Mouse (Mus musculus): ENCODE measurements around the gene Zfp989. TPM values are rescaled to one million over a fixed set of nuclear protein-coding genes. Genes with fewer than 3 reads are reported as not detected.
"Not testable (repeated sequence)": the region's sequence is repeated elsewhere in the genome, so short reads cannot be mapped to it uniquely, and the experiment has no call there.

The Zfp989 gene
- polyA plus RNA-seq (2012; rRNA removed): 0.04 TPM in 1 of 2 replicates, not detected in the other
- not detected in 2 replicates for polyA plus RNA-seq (2014; fragmentation: Nextera tagmentation; extraction: Ambion mirVana)

GRCm38 (mm10) chr4:146971757-146972156, at the start of gene Zfp989:
Zfp989 (plus strand) TSS chr4:146971976.
- not testable (repeated sequence) for H3K4me3 ChIP-seq (replicated peaks; ENCODE audit: low read length); DNase-seq (ENCODE audit: low spot score); H3K4me1 ChIP-seq (ENCODE audit: control insufficient read depth, insufficient read depth, low read length); H3K27ac ChIP-seq (replicated peaks; ENCODE audit: low read depth, low read length); H3K9me3 ChIP-seq (ENCODE audit: control insufficient read depth, low read length); H3K4me2 ChIP-seq (replicated peaks; ENCODE audit: low read depth, low read length, severe bottlenecking); H3K27me3 ChIP-seq (ENCODE audit: control insufficient read depth, insufficient read depth, low read length); ATAC-seq (ENCODE audit: low FRiP score, low read depth); H3K9ac ChIP-seq (ENCODE audit: low read depth, low read length, severe bottlenecking); H3K36me3 ChIP-seq (ENCODE audit: control insufficient read depth, insufficient read depth, low read length)
- WGBS: 92% methylated on average over 4 of the region's 5 CpGs

- no peaks in the 10 kb centered on the region for H3K4me1 ChIP-seq (ENCODE audit: control insufficient read depth, insufficient read depth, low read length)
- H3K27me3 ChIP-seq (ENCODE audit: control insufficient read depth, insufficient read depth, low read length): peaks cover 5% of the 10 kb centered on the region; the same call in 1 of the 2 replicates
- no peaks in the 10 kb centered on the region for H3K36me3 ChIP-seq (ENCODE audit: control insufficient read depth, insufficient read depth, low read length)
- H3K4me2 ChIP-seq (replicated peaks; ENCODE audit: low read depth, low read length, severe bottlenecking): peak overlapping the region; percentile 38
- ATAC-seq (ENCODE audit: low FRiP score, low read depth) (no peak), DNase-seq (ENCODE audit: low spot score) (no peak)
- WGBS: 7% methylated on average over 67 of the region's 77 CpGs
- H3K27ac ChIP-seq (replicated peaks; ENCODE audit: low read depth, low read length): no peak overlapping the region
- no peak for TF ChIP-seq POLR2A (IDR thresholded peaks at IDR 0.05; ENCODE audit: borderline replicate concordance, extremely low read depth, insufficient read depth, insufficient read length)
- H3K4me3 ChIP-seq (replicated peaks; ENCODE audit: low read length): peak overlapping the region; percentile 21
- no peak overlapping the region for H3K9ac ChIP-seq (ENCODE audit: low read depth, low read length, severe bottlenecking)
- peaks cover 12% of the 10 kb centered on the region; the same call in 1 of the 2 replicates for H3K9me3 ChIP-seq (ENCODE audit: control insufficient read depth, low read length)
Observed at GRCm38 (mm10) chr4:146932311-146933082, 39.3 kb upstream of the Zfp989 start.

GRCm38 (mm10) chr4:146941691-146942090, 30.1 kb upstream of the Zfp989 start:
- H3K4me1 ChIP-seq (ENCODE audit: control insufficient read depth, insufficient read depth, low read length); H3K27ac ChIP-seq (replicated peaks; ENCODE audit: low read depth, low read length); H3K9me3 ChIP-seq (ENCODE audit: control insufficient read depth, low read length); H3K36me3 ChIP-seq (ENCODE audit: control insufficient read depth, insufficient read depth, low read length); DNase-seq (ENCODE audit: low spot score); ATAC-seq (ENCODE audit: low FRiP score, low read depth); H3K4me3 ChIP-seq (replicated peaks; ENCODE audit: low read length); H3K27me3 ChIP-seq (ENCODE audit: control insufficient read depth, insufficient read depth, low read length); H3K9ac ChIP-seq (ENCODE audit: low read depth, low read length, severe bottlenecking); H3K4me2 ChIP-seq (replicated peaks; ENCODE audit: low read depth, low read length, severe bottlenecking): not testable (repeated sequence)
- 67% methylated on average over 20 of the region's 32 CpGs for WGBS

- not testable (repeated sequence) for H3K36me3 ChIP-seq (ENCODE audit: control insufficient read depth, insufficient read depth, low read length); ATAC-seq (ENCODE audit: low FRiP score, low read depth); H3K4me1 ChIP-seq (ENCODE audit: control insufficient read depth, insufficient read depth, low read length); H3K4me2 ChIP-seq (replicated peaks; ENCODE audit: low read depth, low read length, severe bottlenecking); H3K4me3 ChIP-seq (replicated peaks; ENCODE audit: low read length); H3K9ac ChIP-seq (ENCODE audit: low read depth, low read length, severe bottlenecking); H3K27ac ChIP-seq (replicated peaks; ENCODE audit: low read depth, low read length); H3K27me3 ChIP-seq (ENCODE audit: control insufficient read depth, insufficient read depth, low read length); H3K9me3 ChIP-seq (ENCODE audit: control insufficient read depth, low read length); DNase-seq (ENCODE audit: low spot score)
- WGBS: 22% methylated on average over 2 of the region's 2 CpGs
Observed at GRCm38 (mm10) chr4:146976581-146976980, 4.8 kb downstream of the Zfp989 start.

GRCm38 (mm10) chr4:147018400-147018799, 46.6 kb downstream of the Zfp989 start:
- ATAC-seq (ENCODE audit: low FRiP score, low read depth); H3K27me3 ChIP-seq (ENCODE audit: control insufficient read depth, insufficient read depth, low read length); H3K9me3 ChIP-seq (ENCODE audit: control insufficient read depth, low read length); H3K4me2 ChIP-seq (replicated peaks; ENCODE audit: low read depth, low read length, severe bottlenecking); H3K36me3 ChIP-seq (ENCODE audit: control insufficient read depth, insufficient read depth, low read length); H3K27ac ChIP-seq (replicated peaks; ENCODE audit: low read depth, low read length); H3K9ac ChIP-seq (ENCODE audit: low read depth, low read length, severe bottlenecking); DNase-seq (ENCODE audit: low spot score); H3K4me3 ChIP-seq (replicated peaks; ENCODE audit: low read length); H3K4me1 ChIP-seq (ENCODE audit: control insufficient read depth, insufficient read depth, low read length): not testable (repeated sequence)
- no CpG with 5 or more reads among the region's 1 CpGs for WGBS

- no CpG with 5 or more reads among the region's 6 CpGs for WGBS
Observed at GRCm38 (mm10) chr4:147021550-147021949, 49.8 kb downstream of the Zfp989 start, which contains the start of gene Rex2. Rex2 (plus strand) TSS chr4:147021850.

GRCm38 (mm10) chr4:147026374-147026773, 54.6 kb downstream of the Zfp989 start:
- not testable (repeated sequence) for H3K9me3 ChIP-seq (ENCODE audit: control insufficient read depth, low read length); H3K27ac ChIP-seq (replicated peaks; ENCODE audit: low read depth, low read length); H3K4me2 ChIP-seq (replicated peaks; ENCODE audit: low read depth, low read length, severe bottlenecking); H3K36me3 ChIP-seq (ENCODE audit: control insufficient read depth, insufficient read depth, low read length); H3K9ac ChIP-seq (ENCODE audit: low read depth, low read length, severe bottlenecking); H3K4me1 ChIP-seq (ENCODE audit: control insufficient read depth, insufficient read depth, low read length); H3K4me3 ChIP-seq (replicated peaks; ENCODE audit: low read length); ATAC-seq (ENCODE audit: low FRiP score, low read depth); DNase-seq (ENCODE audit: low spot score); H3K27me3 ChIP-seq (ENCODE audit: control insufficient read depth, insufficient read depth, low read length)
- WGBS: 56% methylated on average over 1 of the region's 1 CpGs

More at GRCm38 (mm10) chr4:147021550-147021949, 49.8 kb downstream of the Zfp989 start, which contains the start of gene Rex2:
- H3K27me3 ChIP-seq (ENCODE audit: control insufficient read depth, insufficient read depth, low read length); H3K4me3 ChIP-seq (replicated peaks; ENCODE audit: low read length); H3K36me3 ChIP-seq (ENCODE audit: control insufficient read depth, insufficient read depth, low read length); H3K9me3 ChIP-seq (ENCODE audit: control insufficient read depth, low read length); H3K9ac ChIP-seq (ENCODE audit: low read depth, low read length, severe bottlenecking); ATAC-seq (ENCODE audit: low FRiP score, low read depth); H3K4me2 ChIP-seq (replicated peaks; ENCODE audit: low read depth, low read length, severe bottlenecking); DNase-seq (ENCODE audit: low spot score); H3K27ac ChIP-seq (replicated peaks; ENCODE audit: low read depth, low read length); H3K4me1 ChIP-seq (ENCODE audit: control insufficient read depth, insufficient read depth, low read length): not testable (repeated sequence)

GRCm38 (mm10) chr4:147031308-147032036, 59.7 kb downstream of the Zfp989 start:
- H3K4me3 ChIP-seq (replicated peaks; ENCODE audit: low read length); H3K4me1 ChIP-seq (ENCODE audit: control insufficient read depth, insufficient read depth, low read length); H3K27me3 ChIP-seq (ENCODE audit: control insufficient read depth, insufficient read depth, low read length); H3K27ac ChIP-seq (replicated peaks; ENCODE audit: low read depth, low read length); DNase-seq (ENCODE audit: low spot score); H3K4me2 ChIP-seq (replicated peaks; ENCODE audit: low read depth, low read length, severe bottlenecking); H3K9me3 ChIP-seq (ENCODE audit: control insufficient read depth, low read length); ATAC-seq (ENCODE audit: low FRiP score, low read depth); H3K36me3 ChIP-seq (ENCODE audit: control insufficient read depth, insufficient read depth, low read length); H3K9ac ChIP-seq (ENCODE audit: low read depth, low read length, severe bottlenecking): not testable (repeated sequence)
- WGBS: 84% methylated on average over 1 of the region's 2 CpGs

Data from limb, embryonic 14.5 days (tissue).